Mouse (Mus musculus) kidney, adult 11 months (tissue): ENCODE measurements around the gene Senp6.
"Not testable (repeated sequence)": the region's sequence is repeated elsewhere in the genome, so short reads cannot be mapped to it uniquely, and the experiment has no call there.

Source experiments
- DNase-seq: peaks from one replicate; pipeline ENCODE4 v3.0.0; 2022

Senp6 gene

DNA sequence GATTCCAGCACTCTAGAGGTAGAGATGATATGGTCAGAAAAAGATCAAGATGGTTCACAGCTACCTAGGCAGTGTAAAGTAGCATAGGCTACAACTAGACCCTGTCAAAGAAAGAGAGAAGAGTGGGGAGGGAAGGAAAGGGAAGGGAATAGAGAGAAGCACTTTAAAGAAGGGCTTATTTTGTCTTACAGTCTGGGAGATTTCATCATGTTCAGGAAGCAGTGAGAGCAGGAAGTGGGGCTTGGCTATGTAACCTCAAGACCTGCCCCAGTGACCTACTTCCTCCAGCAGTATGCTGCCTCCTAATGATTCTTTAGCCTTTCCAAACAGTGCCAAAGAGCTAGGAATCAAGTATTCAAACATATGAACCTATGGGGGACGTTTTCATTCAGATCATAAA, 14.2 kb downstream of the Senp6 start:
- DNase-seq = no peak

DNA sequence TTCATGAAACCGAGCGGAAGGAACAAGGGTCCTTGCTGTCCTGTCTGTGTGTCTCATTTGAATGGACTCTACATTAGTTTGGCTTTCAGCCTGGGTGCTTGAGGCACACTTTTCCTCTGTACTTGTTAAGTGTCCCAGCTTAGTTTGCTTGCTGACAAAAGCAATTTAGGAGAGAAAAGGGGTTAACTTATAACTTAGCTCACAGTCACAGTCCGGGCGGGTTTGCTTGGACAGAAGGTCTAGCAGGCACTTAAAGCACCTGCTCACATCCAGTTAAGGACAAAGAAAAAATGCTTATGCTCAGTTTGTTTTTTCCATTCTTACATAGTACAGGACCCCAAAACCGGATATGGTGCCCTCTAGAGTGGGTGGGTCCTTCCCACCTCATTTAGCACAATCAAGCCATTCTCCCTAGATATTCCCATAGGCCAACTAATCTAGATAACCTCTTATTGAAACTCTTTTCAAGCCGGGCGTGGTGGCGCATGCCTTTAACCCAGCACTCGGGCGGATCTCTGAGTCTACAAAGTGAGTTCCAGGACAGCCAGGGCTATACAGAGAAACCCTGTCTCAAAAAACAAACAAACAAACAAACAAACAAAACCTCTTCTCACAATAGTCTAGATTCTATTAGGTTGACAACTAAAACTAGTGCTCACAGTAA, 17.9 kb downstream of the Senp6 start:
- DNase-seq = peak; percentile 58

DNA sequence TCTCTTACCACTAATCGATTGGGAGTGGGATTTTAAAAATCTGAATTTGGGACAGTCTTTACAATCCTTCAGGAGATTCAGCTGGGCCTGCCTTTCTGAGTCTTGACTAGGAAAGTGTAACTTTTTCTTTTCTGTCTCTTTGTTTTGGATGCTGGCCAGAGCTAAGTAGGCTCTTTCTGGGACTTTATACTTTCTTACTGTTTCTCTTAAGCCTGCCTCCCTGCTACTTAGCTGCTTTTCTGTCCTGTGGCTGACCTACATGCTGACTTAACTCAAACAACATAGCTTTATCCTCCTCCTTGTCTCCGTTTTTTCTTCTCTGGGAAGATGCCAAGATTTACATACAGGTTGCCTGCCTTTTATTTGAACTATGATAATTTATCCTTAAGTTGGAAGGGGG, 19.0 kb downstream of the Senp6 start:
- DNase-seq = no peak

DNA sequence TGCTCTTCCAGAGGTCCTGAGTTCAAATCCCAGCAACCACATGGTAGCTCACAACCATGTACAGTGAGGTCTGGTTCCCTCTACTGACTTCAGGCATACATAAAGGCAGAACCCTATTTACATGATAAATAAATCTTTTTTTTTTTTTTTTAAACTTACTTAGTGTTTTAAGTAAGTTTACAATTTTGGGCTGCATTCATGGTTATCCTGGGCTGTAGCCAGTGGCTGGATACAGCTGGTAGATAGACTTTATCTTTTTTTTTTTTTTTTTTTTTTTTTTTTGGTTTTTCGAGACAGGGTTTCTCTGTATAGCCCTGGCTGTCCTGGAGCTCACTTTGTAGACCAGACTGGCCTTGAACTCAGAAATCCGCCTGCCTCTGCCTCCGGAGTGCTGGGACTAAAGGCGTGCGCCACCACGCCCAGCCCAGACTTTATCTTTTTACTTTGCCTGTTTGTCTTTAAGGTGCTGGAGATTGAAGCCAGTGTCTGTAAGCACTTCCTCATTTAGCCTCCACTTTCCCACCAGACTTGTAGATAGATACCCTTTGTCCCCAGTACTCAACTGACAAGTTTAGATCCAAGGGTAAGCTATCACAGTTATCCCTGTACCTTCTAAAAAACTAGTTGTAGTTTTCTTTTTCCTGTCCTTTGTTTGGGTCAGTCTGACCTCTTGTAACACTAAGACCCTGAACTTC, 19.7 kb downstream of the Senp6 start:
- DNase-seq = not testable (repeated sequence)

DNA sequence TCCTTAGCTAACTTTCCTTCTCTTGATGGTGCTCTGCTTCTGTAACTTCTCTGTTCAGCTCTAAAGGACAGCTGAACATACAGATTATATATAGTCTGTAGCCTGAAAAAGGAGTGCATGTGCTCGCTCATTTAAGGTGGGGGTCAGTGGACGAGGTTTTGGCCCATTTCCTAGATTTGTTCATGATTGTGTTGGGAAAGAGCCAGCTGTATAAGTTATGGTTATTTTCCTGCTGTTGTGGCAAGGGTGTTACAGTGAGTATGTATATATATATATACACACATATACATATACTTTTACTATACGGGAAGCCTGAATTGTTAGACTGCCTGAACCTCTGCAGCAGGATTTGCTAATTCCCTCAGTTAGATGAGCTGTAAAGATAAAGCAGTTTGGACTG, 22.7 kb downstream of the Senp6 start:
- no peak for DNase-seq

DNA sequence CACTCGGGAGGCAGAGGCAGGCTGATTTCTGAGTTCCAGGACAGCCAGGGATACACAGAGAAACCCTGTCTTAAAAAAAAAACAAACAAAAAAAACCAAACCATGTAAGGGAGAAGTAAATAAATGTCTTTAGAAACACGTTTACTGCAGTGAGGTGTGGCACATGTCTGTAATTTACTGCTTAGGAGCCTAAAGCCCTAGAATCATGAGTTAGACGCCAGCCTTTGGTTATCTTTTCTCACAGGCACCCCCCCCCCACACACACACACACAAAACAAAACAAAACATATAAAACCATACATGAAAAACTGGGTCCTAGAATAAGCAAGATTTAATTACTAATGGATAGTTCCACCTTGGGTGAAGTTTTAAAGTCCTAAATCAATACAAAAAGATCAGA, 29.6 kb downstream of the Senp6 start:
- no peak for DNase-seq

DNA sequence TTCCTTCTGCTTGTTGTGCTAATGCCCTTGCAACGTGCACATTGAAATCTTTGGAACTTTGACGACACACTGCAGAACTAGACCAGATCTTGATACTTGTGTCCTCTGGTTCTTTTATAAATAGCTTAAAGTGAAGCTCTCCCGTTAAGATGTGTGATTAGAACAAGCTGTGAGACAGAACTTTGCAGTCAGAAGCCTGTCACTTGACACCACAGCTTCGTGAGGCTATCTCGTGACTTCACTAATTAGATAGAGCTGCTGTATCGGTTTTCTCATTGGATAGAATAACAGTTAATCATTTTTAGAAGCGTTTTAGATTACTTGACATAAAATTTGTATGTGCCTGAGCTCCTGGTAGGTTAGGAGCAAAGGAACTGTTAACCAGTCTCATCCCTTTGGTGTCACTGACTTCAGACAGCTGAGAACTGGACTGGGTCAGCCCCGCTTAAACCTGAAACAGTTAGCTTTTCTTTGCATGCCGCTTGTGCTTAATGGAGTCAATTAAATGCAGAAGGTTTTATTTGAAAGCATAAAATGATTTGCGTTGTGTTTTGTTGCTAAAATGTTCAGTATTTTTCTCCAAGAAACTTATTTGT, 79.4 kb downstream of the Senp6 start:
- DNase-seq = no peak

DNA sequence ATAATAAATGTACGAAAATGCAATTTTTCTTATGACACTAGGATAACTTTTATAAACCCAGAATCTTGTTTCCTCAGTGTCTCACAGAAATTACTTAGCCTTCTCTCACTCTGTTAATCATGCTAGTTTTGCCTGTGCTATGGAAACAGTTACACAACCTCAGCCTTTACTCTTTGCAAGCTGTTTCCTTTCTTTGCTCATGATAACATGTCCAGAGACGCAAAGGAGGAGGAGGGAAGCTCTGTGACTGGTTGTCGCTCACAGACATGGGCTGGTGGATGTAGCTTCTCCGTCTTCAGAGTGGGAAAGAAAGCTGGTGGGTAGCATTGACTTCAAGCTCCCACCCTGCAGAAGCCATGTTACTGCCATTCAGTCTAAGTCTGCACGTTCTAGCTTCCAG, 82.9 kb downstream of the Senp6 start:
- no peak for DNase-seq

DNA sequence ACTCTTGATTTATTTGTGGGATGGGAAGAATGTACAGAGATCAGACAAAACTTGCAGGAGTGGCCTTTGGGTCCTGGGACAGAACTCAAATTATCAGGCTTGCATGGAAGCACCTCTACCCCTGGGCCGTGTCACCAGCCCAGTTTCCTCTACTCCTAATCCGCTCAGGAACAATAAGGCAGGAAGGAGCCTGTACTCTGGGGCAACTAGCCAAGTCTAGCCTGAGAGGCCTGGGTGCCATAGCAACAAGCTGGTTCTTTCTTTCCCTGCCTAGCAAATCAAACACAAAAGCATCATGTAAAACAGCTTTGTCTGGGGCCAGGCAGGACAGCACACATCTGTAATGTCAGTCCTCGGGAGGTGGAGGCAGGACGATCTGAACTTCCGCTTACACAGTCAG, 88.6 kb downstream of the Senp6 start:
- peak; percentile 69 for DNase-seq

DNA sequence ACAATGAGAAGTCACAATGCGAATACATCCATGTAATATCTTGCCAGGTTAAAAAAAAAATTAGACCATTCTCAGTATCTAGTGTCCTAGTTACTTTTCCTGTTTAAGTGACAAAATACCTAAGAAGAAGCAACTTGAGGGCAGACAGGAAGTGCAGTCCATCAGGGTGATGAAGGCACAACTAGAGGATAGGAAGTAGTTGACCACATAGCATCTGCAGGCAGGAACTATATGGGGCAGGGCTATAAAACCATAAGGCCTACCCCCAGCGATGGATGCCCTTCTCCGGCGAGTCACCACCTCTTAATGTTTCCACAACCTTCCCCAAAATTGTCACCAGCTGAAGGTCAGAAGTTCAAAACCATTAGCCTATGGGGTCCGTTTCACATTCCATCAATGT, 90.1 kb downstream of the Senp6 start:
- no peak for DNase-seq

DNA sequence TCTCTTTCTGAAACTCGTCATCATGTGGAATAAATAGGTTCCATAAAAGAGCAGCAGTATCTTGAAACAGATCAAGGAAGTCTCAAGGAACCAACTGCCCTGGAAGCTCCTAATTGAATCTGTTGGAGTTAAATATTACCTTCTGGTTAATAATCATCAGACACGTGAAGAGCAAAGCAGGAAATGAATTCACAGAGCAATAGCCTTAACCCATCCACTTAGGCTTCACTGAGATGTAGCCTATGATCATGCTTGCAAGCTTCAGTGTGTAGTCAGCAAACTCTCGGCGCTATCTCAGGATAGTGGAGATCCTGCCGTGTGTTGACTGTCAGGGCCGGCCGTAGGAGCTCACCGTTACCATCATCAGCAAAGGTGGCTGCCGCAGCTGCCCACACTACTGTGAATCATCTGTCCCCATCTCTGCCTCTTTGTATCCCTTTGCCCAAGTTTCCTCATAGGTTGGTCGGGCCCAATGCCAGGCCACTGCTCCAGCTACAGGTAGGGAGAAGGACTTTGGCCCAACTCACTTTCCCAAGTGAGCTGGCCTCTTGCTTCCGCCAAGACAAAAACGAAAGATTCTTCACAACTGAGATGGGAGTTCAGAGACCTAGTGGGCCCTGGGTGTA, 91.2 kb downstream of the Senp6 start:
- DNase-seq = peak; percentile 78

DNA sequence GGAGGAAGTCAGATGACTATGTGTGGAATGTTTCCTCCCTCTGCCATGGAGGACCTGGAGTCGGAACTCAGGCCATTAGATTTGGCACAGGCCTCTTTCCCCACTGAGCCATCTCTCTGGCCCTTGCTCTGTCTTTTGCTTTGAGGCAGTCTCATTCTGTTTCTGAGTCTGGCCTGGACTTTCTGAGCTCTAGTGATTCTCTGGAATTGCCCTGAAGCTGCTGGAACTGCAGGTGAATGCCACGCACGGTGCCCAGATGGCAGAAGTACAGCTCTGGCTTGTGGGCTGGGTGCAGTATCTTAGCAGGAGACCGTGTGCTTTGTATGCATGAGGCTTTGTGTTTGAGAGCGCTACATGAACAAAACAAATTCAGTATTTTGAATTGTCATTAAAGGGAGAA, 92.2 kb downstream of the Senp6 start:
- DNase-seq = peak; percentile 84

DNA sequence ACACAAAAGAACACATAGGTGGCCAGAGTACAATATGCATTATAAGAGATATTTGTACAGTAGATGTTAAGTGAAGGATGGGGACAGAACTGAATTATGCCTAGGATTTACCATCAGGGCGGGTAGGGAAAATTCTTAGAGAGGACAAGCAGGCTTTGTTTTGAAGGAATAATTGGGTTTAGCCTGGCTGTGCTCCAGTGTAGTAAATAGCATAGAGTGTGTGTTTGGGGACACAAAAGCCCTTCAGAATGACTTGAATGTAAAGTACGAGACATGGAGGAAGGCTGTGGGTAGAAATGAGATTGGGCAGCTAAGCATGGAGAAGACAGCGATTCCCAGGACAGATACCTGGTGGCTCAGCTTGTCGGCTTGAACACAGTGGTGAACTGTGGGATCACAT, 94.7 kb downstream of the Senp6 start:
- no peak for DNase-seq

DNA sequence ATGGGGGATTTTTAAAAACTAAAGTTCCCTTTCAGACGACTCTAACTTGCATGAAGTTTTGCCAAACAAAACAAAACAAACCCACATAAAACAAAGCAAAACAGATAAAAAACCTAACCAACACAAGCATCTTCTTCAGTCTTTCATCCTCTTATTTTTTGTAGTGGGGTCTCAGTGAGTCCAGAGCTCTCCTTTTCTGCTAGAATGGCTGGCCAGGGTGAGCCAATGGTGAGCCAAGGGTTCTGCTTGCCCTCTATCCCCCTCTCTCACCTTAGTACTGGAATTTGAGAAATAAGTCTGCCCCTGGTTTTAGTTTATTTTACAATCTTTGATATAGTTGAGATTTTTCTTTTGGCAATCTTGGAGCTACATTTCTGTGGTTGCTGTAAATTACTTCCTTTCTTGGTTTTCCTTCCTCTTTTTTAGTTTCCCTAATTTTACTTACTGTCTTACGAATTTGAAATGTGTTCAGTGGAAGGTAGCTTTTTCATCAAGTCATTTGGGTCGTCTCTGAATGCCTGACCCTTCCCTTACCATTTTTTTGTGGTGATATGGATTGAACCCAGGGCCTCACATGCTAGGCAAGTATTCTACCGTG, 96.5 kb downstream of the Senp6 start:
- no peak for DNase-seq

DNA sequence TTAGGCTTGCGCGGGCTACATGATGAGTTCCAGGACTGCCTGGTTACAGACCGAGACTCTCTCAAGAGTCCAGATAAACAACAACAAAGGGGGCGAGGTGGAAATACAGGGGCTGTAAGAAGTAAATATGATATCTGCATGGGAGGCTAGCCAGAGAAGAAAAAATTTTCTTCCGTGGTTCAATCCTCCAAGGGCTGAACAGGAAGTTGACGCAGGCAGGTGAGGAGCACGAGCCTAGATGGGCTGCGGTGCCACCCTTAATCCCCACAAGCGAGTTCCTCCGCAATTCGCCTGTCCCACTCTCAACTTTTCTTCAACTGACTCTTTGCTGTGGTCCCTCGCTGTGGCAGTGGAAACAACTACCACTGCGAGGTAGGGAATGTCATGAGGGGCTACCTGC, 97.5 kb downstream of the Senp6 start:
- no peak for DNase-seq

DNA sequence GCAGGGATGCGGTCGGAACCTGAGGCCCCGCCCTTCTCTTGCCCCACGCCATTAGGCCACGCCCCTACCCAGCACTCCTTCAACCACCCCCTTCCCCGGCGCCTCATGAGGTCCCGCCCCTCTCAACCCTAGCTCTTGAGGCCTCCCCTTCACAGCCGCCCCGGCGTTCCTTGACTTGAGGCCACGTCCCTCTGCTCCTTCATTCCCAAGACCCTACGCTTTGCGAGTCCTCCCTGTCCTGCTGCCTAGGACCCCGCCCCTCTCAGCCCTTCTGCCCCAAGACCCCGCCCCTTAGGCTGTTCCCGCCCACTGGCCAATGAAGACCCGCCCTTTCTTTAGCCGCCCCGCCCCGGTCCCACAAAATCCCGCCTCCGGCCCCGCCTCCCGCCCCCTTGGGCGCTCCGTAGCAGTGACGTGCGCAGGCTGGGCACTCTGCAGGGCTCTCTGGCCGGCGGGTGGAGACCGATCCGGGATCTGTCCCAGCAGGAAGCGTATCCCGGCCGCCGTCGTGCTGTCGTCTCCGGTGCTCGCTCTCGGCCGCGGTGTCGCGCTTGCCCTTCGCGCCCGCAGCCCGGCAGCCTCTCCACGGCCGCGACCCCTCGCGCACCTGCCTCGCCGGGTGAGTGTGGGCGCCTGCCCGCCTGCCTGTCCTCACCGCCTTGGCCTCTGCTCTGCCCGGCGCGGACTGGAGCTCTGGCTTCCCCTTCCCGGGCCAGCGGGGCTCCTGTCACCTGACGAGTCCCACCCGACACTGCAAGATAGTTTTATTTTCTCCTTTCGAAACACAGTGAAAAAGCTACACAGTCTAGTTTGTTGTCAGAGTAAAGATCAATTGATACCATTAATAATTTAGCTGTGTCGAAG, 98.1 kb downstream of the Senp6 start, which contains the start of gene Myo6:
Myo6 (plus strand) TSS at position 421 of the 864 bp plus-strand sequence.
- DNase-seq = peak; percentile 92

DNA sequence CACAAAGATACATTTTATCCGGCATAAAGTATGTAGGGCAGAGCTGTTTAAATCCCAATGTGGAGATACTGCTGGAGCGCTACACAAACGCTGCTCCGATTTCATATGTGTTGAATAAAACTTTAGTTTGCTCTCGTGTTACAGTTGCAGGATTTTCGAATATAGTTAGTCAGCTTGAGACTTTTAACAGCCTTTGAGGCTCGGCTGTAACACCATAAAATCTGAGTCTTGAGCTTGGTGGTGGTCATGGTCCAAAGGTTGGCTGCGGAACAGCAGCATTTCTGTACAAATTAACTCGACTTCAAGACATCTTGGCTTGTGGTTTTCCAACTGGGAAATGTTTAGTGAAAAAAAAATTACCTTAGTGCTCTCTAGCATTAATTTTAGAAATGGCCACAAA, 99.0 kb downstream of the Senp6 start:
- DNase-seq = peak; percentile 80

DNA sequence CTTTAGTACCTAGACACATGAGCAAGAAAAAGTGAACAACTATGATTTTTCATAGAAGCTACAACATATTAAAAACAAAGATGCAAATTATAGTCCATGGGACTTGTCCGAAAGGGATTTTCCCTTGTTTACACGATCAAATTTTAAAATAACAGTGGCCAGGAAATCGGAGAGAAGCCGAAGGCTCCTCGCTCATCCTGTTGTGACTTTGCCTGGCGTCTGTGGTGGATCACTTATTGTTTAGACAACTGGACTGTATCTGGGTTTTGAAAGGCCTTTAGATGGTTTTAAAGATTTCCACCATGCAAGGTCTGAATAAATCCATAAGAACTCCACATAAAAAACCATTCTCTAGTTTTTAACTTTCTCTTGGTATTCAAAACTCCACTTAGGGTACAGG, 99.7 kb downstream of the Senp6 start:
- DNase-seq = no peak

DNA sequence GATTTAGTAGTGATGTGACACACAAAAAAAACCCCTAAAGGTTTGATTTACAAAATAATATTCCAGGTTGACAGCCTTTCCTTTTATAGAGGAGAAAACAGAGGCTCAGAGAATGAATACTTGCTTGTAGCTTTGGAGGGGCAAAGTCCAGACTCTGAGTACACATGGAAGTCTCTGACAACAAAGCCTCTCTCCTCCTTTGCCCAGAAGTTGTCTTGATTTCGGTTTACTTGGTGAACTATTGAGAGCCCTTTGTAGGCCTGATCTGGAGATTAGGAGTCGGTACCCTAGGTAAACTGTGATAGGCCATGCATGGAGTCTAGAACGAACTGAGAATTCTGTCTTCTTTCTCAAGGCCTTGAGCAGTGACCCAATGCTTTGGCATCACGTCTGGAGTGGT, 100.4 kb downstream of the Senp6 start:
- peak; percentile 49 for DNase-seq

DNA sequence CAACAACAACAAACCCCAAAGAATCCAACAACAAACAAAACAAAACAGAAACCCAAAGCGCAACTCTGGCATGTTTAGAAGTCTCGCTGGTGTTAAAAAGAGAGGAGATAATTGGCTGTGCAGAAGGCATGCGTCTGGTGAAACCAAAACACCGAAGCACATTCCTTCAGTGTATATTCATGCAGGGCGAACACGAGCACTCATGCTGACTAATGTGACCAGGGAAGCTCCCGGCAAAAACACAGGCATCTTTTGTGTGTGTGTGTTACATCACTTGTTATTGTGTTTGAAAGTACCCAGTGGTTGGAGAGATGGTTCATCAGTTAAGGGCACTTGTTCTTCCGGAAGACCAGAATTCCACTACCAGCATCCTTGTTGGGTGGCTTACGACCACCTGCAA, 102.8 kb downstream of the Senp6 start:
- no peak for DNase-seq

DNA sequence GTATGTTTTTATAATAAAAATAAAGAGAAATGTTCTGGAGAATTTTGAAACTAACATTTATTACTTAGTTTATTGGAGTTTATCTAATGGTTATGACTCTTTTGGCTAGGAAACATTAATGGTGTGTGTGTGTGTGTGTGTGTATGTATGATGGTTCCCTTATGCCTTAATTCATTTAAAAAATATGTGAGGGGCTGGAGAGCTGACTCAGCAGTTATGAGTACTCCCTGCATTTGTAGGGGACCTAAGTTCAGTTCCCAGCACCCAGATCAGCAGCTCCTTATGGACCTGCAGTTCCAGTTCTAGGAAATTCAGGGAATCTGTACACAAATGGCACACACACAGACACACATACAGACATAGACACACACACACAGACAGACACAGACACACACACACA, 104.5 kb downstream of the Senp6 start:
- no peak for DNase-seq

DNA sequence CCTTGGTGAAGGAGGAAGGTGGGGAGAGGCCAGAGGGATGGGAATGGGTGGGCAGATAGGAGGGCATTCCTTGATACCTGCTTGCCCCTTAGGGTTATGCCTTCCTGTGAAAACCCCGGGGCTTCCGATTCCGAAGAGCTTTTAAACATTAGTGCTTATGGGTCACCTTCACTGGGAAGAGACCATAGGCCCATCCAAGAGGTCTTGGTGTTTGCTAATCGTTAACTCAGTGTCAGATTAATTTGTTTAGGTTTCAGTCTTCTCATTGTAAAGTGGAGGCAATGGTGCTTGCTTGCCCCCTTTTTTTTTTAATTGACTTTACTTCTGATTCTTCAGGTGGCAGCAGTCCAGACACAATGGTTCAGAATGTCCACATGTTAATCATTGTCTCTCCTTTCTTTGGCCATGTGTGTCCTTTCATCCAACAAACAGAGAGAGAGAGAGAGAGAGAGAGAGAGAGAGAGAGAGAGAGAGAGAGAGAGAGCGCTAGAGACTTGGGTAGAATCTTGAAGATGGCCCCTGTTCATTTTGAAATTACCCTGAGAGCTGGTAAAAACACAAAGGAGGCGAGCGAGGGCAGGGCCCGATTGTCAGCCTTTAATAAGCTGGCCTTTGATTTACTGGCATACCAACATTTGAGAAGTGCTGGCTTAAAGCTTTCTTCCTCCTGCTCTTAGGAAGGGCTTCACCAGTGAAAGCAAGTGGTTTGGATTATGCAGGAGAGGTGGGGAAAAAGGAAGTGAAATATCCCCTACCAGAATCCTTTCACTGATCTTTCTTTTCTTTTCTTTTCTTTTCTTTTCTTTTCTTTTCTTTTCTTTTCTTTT, 105.9 kb downstream of the Senp6 start:
- DNase-seq = no peak
